Mouse (Mus musculus) neural tube, embryonic 15.5 days (tissue): ENCODE results near the gene Gm33543. TPM values are rescaled to one million over a fixed set of nuclear protein-coding genes. Genes with fewer than 3 reads are reported as not detected.

Experiments
- ATAC-seq: fragments of 200-750 bp; cut with Nextera tagmentation; 2 replicates; pipeline ENCODE4 v1.8.0; 2017; ENCODE audit warnings: mild to moderate bottlenecking, moderate TSS enrichment, moderate library complexity; ENCODE audit not compliant: low FRiP score
- H3K27ac ChIP-seq: fragments of 300-500 bp; sonication (generic); replicated peaks from 2 replicates; pipeline ENCODE4 v1.5.1; 2015; ENCODE audit warnings: mild to moderate bottlenecking, inconsistent platforms
- H3K27me3 ChIP-seq: fragments of 300-500 bp; sonication (generic); replicated peaks from 2 replicates; pipeline ENCODE4 v1.6.1; 2015; ENCODE audit warnings: inconsistent platforms
- H3K36me3 ChIP-seq: fragments of 300-500 bp; sonication (generic); 2 replicates; pipeline ENCODE4 v1.6.1; 2015; ENCODE audit warnings: inconsistent platforms
- H3K4me1 ChIP-seq: fragments of 300-500 bp; sonication (generic); 2 replicates; pipeline ENCODE4 v1.6.1; 2015; ENCODE audit warnings: inconsistent platforms
- H3K4me2 ChIP-seq: fragments of 300-500 bp; sonication (generic); 2 replicates; pipeline ENCODE4 v1.6.1; 2015; ENCODE audit warnings: inconsistent platforms, mild to moderate bottlenecking, moderate library complexity
- H3K4me3 ChIP-seq: fragments of 300-500 bp; sonication (generic); replicated peaks from 2 replicates; pipeline ENCODE4 v1.5.1; 2015; ENCODE audit warnings: mild to moderate bottlenecking, inconsistent platforms
- H3K9ac ChIP-seq: fragments of 300-500 bp; sonication (generic); replicated peaks from 2 replicates; pipeline ENCODE4 v1.6.1; 2015; ENCODE audit warnings: mild to moderate bottlenecking, inconsistent platforms
- H3K9me3 ChIP-seq: fragments of 300-500 bp; sonication (generic); replicated peaks from 2 replicates; pipeline ENCODE4 v1.6.1; 2016; ENCODE audit warnings: inconsistent platforms
- WGBS: fragments of 180-500 bp; shearing (Covaris S2); methylation state at CpG from one replicate; pipeline ENCODE4 v1.1.7; 2015; ENCODE audit warnings: mixed read lengths; 5-methylcytosine and 5-hydroxymethylcytosine counted together
- polyA plus RNA-seq: library from polyadenylated mRNA; unstranded; fragments of >200 nt; fragmentation: Nextera tagmentation; extraction: Ambion mirVana; gene quantifications from 2 replicates; pipeline ENCODE4 v1.2.1, GENCODE M21; 2015

Gm33543 gene
- polyA plus RNA-seq, 1 experiment from 2014 or later: not detected

DNA sequence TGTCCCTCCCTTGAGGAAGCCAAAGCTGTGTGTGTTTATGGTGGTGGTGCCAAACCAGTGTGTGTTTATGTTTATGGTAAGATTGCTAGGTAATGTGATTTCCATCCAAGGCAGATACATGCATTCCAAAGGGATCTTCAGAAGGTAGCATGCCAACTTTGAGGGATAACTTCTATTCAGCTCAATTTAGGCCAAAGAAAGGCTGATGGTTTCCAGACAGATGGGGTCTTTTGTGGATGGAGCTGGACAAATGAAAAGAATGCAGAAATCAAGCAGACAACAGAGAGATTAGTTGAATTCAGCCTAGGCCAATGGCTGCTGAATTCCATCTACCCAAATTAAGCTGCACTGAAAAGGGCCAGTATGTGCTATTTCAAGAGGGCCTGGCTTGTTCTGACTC, 13.3 kb downstream of the Gm33543 start:
- no peak overlapping the region for H3K9ac ChIP-seq
- H3K4me2 ChIP-seq: no peak overlapping the region
- H3K4me3 ChIP-seq: no peak overlapping the region
- H3K4me1 ChIP-seq: no peaks in the 10 kb centered on the region
- no peaks in the 10 kb centered on the region for H3K27me3 ChIP-seq
- H3K36me3 ChIP-seq: no peaks in the 10 kb centered on the region
- ATAC-seq: no peak
- H3K27ac ChIP-seq: no peak overlapping the region
- H3K9me3 ChIP-seq: no peaks in the 10 kb centered on the region

DNA sequence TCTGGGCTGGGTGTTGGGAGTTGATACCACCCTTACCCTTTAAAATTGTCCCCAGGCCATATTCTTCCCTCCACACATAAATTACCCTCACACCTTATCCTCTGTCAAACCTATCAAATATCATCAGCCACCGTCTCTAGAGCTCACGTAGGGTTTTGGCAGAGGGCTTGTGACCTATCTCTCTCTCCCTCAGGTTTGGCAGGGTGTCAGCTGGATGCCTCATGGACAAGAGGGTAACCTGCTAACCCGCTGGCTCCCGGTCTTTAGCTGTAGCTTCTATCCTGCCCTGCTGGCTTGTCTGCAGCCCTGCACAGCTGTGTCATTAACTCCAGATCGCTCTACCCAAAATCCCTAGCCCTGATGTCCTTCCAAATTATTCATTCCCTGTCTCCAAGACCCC, 14.4 kb downstream of the Gm33543 start:
- H3K9me3 ChIP-seq: no peaks in the 10 kb centered on the region
- no peak overlapping the region for H3K9ac ChIP-seq
- no peaks in the 10 kb centered on the region for H3K27me3 ChIP-seq
- H3K27ac ChIP-seq: no peak overlapping the region
- no peak overlapping the region for H3K4me3 ChIP-seq
- no peak overlapping the region for H3K4me2 ChIP-seq
- 80% methylated on average over 5 of the region's 5 CpGs for WGBS
- H3K36me3 ChIP-seq: no peaks in the 10 kb centered on the region
- ATAC-seq: no peak
- no peaks in the 10 kb centered on the region for H3K4me1 ChIP-seq

DNA sequence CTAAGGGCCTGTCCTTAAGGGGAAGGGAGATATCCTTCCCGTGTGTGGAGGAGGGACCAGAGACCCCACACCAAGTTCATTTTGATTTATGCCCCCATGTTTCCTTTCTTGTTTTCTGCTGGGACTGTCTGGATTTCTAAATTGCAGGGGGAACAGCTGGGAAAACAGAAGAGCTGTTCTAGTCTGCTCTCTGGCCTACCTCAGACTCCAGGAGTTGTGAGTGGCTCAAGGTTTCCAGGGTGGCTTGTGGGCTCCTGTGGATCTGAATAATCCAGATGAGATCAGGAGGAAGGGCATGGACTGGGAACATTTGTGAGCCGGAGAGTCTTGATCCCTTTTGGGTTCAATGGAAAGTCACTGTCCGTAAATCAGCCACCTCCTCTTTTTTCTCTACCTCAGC, 17.1 kb downstream of the Gm33543 start:
- Histone ChIP-seq H3K27ac (no peak overlapping the region), H3K27me3 (no peaks in the 10 kb centered on the region), H3K9ac (no peak overlapping the region), H3K4me2 (no peak overlapping the region), H3K4me3 (no peak overlapping the region), H3K9me3 (no peaks in the 10 kb centered on the region), H3K4me1 (no peaks in the 10 kb centered on the region), H3K36me3 (no peaks in the 10 kb centered on the region)
- 6% methylated on average over 3 of the region's 3 CpGs for WGBS
- no peak for ATAC-seq

DNA sequence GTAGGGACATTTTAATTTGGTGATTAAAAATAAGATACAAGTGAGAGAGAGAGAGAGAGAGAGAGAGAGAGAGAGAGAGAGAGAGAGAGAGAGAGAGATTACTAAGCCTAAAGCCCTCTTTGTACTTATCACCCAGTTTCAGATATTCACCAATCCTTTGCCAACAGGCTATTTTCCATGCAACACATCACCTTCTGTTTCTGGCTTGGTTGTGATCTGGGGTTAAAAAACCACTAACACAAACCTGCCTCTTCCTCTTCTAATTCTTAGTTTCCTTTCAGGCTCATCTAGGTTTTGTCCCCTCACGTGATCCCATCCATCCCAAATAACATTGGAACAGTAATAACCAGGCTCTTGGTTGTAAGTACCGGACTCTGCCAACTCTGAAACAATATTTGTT, 24.2 kb downstream of the Gm33543 start:
- no peak for ATAC-seq
- H3K27ac ChIP-seq: no peak overlapping the region
- 92% methylated on average over 2 of the region's 2 CpGs for WGBS
- no peak overlapping the region for H3K4me3 ChIP-seq
- no peak overlapping the region for H3K9ac ChIP-seq
- no peaks in the 10 kb centered on the region for H3K9me3 ChIP-seq
- H3K4me2 ChIP-seq: no peak overlapping the region
- H3K4me1 ChIP-seq: peaks cover 5% of the 10 kb centered on the region; the same call in 1 of the 2 replicates
- H3K27me3 ChIP-seq: no peaks in the 10 kb centered on the region
- no peaks in the 10 kb centered on the region for H3K36me3 ChIP-seq

DNA sequence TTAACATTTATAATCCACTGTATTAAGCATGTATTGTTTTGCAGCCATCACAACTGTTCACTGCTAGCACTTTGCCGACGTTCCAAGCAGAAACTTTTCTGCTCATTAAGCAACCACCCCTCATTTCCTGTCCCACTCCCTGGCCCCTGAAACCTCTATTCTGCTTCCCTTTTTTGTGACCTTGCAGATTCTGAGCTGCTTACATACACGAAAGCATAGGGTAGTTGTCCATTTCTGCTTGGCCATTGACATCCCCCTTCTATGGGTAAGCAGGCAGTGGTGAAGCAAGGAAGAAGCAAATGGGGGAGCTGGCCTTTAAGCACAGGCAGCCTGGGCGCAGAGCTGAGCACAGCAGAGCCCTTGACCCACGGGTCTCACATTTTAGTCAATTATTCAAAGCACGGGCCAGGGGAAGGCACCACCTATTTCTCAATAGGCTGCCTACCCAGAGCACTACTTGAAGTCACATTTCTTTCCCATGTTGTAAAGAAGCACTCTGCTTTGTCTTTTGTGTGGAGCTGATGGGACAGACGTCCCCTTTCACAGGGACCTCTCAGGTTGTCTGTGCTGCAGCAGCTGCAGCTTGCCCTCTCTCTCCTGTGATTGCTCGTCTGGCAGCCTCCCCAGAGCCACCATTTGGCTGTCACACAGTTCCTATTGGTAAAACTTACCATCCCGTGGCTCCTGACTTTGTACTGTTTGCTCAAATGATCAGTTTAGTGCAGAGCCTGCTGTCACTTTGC, 25.1 kb downstream of the Gm33543 start:
- Histone ChIP-seq H3K27me3 (no peaks in the 10 kb centered on the region), H3K36me3 (no peaks in the 10 kb centered on the region), H3K4me2 (no peak overlapping the region), H3K9me3 (no peaks in the 10 kb centered on the region), H3K4me1 (peaks cover 5% of the 10 kb centered on the region; the same call in 1 of the 2 replicates), H3K27ac (no peak overlapping the region), H3K4me3 (no peak overlapping the region), H3K9ac (no peak overlapping the region)
- 0 out of 2 replicates have a peak, but pooled peaks have one; percentile 50 for ATAC-seq
- WGBS: 23% methylated on average over 9 of the region's 9 CpGs

DNA sequence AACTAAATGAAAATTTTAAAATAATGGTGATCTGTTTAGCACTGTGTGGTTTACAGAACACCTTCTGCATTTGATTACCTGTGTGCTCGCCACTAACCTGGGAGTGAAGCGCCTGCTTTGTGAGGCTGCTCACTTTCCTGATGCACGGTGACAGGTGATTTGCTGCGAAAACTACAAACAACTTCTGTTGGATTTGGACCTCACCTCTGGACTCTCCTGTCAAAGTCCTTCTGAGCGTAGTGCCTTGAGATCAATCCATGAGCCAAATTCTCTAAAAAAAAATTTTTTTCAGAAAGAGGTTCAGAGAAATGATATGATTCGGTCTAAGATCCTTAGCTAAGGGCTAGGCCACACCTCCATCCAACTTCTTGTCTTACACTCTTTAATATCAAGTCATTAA, 28.4 kb downstream of the Gm33543 start:
- Histone ChIP-seq H3K36me3 (no peaks in the 10 kb centered on the region), H3K9ac (no peak overlapping the region), H3K4me1 (peaks cover 5% of the 10 kb centered on the region; the same call in 1 of the 2 replicates), H3K4me2 (no peak overlapping the region), H3K27ac (no peak overlapping the region), H3K4me3 (no peak overlapping the region), H3K9me3 (no peaks in the 10 kb centered on the region), H3K27me3 (no peaks in the 10 kb centered on the region)
- 96% methylated on average over 6 of the region's 6 CpGs for whole genome bisulfite sequencing
- no peak for ATAC-seq

DNA sequence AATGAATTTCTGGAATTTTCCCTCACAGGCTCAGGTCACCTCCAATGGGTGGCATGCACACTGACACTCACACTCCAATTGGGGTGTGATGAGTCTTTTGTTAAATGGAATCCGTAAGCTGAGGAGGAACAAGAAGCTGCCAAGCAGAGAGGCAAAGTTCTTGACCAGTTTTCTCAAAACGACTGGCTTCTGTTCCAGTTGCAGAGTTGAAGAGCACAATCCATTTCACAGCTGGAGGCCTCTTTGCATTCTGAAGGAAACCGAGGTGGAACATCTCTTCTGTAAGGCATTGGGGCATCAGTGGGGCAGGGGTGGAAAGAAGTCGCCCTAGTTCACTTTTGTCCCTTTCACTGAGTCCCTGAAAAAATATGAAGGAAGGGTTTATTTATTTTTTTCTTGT, 30.9 kb downstream of the Gm33543 start:
- Histone ChIP-seq H3K27ac (no peak overlapping the region), H3K4me2 (no peak overlapping the region)
- ATAC-seq: no peak

DNA sequence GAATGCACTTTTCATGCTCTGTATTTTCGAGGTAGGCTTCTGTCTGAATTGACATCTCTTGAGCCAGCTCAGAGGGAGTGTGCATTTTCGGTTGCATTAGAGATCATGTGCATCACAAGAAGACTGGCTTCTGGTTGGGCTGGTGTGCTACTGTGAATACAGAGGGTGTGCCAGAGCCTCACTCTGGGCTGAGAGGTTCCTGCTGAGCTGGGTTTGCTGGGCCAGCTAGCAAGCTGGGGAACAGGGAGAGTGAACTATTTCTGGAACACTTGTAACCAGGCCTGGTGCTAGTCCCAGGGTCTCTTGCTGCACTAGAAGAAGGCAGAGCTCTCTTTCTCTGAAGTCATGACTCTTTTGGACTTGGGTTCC, 41.3 kb downstream of the Gm33543 start:
- 42% methylated on average over 2 of the region's 2 CpGs for WGBS
- no peaks in the 10 kb centered on the region for H3K27me3 ChIP-seq
- peak overlapping the region; percentile 66 for H3K27ac ChIP-seq
- no peak overlapping the region for H3K4me2 ChIP-seq
- H3K9me3 ChIP-seq: no peaks in the 10 kb centered on the region
- H3K4me3 ChIP-seq: no peak overlapping the region
- H3K36me3 ChIP-seq: no peaks in the 10 kb centered on the region
- H3K4me1 ChIP-seq: peaks cover 11% of the 10 kb centered on the region
- no peak overlapping the region for H3K9ac ChIP-seq
- peak; percentile 55; the same call in 1 of the 2 replicates for ATAC-seq

More for the DNA sequence above, 30.9 kb downstream of the Gm33543 start:
- Histone ChIP-seq H3K9ac (no peak overlapping the region), H3K9me3 (no peaks in the 10 kb centered on the region), H3K27me3 (no peaks in the 10 kb centered on the region), H3K4me3 (no peak overlapping the region), H3K36me3 (no peaks in the 10 kb centered on the region), H3K4me1 (no peaks in the 10 kb centered on the region)
- 64% methylated on average over 4 of the region's 4 CpGs for WGBS

DNA sequence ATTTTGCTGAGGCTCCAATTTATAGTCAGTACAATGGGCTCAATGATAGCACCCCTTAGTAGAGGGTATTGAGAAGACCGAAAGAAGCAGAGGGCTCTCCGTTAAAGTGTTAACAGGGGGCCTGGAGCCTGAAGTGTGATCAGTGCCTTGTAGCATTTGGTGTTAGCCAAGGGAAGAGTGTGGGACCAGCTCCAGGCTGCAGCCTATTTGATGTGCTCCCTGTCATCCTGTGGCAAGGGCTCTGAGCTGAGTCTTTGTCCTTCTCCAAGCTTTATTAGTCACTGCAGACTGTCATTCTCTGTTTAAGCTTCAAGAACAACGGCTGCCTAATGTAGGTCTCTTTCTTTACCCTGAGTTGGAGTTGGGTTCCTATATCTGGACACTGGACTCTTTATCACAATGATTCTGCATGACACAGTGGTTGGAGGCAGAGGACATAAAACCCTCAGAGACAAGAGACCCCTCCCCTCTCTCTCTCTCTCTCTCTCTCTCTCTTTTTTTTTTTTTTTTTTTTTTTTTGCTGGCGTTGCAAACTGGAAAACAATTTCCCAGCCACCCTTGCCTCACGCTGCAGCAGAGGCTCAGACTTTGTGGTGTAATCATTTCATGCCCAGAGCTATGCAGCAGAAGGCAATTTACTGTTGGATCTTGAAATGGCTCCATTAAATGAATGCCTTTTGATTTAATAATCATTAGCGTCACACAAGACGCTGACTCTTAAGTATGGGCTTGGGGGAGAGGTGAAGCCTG, 41.9 kb downstream of the Gm33543 start:
- ATAC-seq: peak; percentile 70; the same call in 1 of the 2 replicates
- no peaks in the 10 kb centered on the region for H3K27me3 ChIP-seq
- H3K4me3 ChIP-seq: no peak overlapping the region
- no peaks in the 10 kb centered on the region for H3K36me3 ChIP-seq
- H3K9ac ChIP-seq: no peak overlapping the region
- H3K27ac ChIP-seq: peak overlapping the region; percentile 66
- 36% methylated on average over 7 of the region's 7 CpGs for WGBS
- no peak overlapping the region for H3K4me2 ChIP-seq
- H3K4me1 ChIP-seq: peaks cover 11% of the 10 kb centered on the region
- H3K9me3 ChIP-seq: no peaks in the 10 kb centered on the region

DNA sequence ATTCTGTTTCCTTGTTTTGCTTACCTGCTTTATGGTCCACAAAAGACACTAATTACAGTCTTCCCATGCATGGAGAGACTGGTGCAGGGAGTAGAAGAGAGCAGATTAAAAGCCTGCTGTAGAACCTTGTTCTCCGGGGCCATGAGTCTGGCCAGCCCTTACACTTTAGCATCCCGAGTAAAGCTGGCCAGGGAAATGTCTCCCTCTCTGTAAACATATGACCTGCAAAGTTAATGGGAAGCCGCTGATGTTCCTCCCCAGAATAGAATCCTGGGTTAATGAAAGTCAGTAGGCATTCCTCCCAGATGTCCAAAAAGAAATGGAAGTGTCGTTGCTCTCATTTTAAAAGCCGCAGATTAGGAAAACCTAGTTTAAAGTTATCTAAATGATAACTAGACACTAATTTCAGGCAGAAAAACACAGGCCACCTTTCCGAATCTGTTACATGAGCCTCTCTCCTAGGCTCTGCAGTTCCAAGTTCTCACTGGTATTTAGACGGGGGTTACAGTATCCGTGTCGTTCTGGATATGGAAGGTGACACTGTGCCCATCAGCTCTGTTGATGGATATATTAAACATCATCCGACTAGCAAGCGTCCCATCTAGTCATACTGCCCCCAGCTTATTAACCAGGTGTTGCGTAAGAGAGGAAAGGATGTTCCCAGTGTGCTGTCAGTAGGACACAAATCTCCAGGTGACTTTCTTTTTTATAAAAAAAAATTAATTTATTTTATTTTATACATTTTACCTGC, 44.9 kb downstream of the Gm33543 start:
- 94% methylated on average over 12 of the region's 12 CpGs for WGBS
- Histone ChIP-seq H3K4me3 (no peak overlapping the region), H3K27me3 (no peaks in the 10 kb centered on the region), H3K4me2 (no peak overlapping the region), H3K4me1 (peaks cover 11% of the 10 kb centered on the region), H3K9me3 (no peaks in the 10 kb centered on the region), H3K36me3 (no peaks in the 10 kb centered on the region), H3K27ac (no peak overlapping the region), H3K9ac (no peak overlapping the region)
- no peak for ATAC-seq

DNA sequence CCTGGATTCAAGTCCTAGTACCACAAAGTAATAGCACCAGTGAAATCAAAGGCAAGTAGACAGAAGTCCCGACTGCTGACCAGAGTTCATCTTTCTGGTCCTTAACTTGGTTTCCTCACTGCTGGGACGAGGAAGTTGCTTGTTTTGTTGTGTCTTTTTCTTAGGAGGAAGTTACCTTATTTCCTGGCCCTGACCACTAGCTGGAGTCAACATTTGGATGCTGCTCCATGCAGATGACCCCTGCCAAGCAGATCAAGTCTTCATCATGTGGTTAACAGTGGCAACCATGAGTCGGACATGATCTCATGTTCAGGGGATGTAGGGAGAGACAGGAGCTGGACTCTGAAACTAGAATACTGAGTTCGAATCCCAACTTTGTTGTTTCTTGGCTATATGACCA, 47.2 kb downstream of the Gm33543 start:
- no peak overlapping the region for H3K4me2 ChIP-seq
- H3K4me3 ChIP-seq: no peak overlapping the region
- H3K9ac ChIP-seq: no peak overlapping the region
- 93% methylated on average over 4 of the region's 4 CpGs for WGBS
- ATAC-seq: no peak
- H3K36me3 ChIP-seq: no peaks in the 10 kb centered on the region
- no peaks in the 10 kb centered on the region for H3K4me1 ChIP-seq
- H3K9me3 ChIP-seq: no peaks in the 10 kb centered on the region
- H3K27me3 ChIP-seq: no peaks in the 10 kb centered on the region
- no peak overlapping the region for H3K27ac ChIP-seq
